In genomic region chr1:133762946-133763422, GRCm38 (mm10) we compare ENCODE assay signal across 8 mouse cellular contexts. TPM values are rescaled to one million over a fixed set of nuclear protein-coding genes. Genes with fewer than 3 reads are reported as not detected.
A peak's percentile ranks its signal among the peaks of the same experiment; 100 is the strongest.
DNase-seq lines count a peak whose midpoint lies in the region; ATAC-seq lines count a peak whose summit lies in the region.

No protein-coding gene starts in this region.

- peaks cover 71% of the 10 kb centered on the region for H3K36me3 ChIP-seq in liver, embryonic 13.5 days

- 0 out of 2 replicates have a peak overlapping the region, but pooled peaks have one; percentile 7 for H3K27ac ChIP-seq in liver, embryonic 13.5 days

- DNase-seq in liver, embryonic 13.5 days: no peak
- DNase-seq in liver: no peak
- DNase-seq in frontal cortex, postnatal 36 days (ENCODE audit: low spot score in 2 of 2): peak; percentile 20 to 49
- DNase-seq in left cerebral cortex, postnatal 25 days (ENCODE audit: low spot score in 2 of 2): peak; percentile 32 to 68
- peak; percentile 32 for DNase-seq in right cerebral cortex, postnatal 4 days
- DNase-seq in cerebellum, postnatal 36 days: no peak
- DNase-seq in thymus, postnatal 14 days: no peak
- DNase-seq in spleen, postnatal 36 days (ENCODE audit: low spot score in 2 of 2): no peak

- intact Hi-C loops in left cerebral cortex, postnatal 25 days (cut with DNase I): no loop called here

- no peak for ATAC-seq in liver, embryonic 13.5 days (ENCODE audit: low read depth)

- H3K4me3 ChIP-seq in liver, embryonic 13.5 days (replicated peaks): no peak overlapping the region

- H3K9me3 ChIP-seq in liver, embryonic 13.5 days (replicated peaks): no peaks in the 10 kb centered on the region

- H3K4me2 ChIP-seq in liver, embryonic 13.5 days: no peak overlapping the region

- H3K9ac ChIP-seq in liver, embryonic 13.5 days: no peak overlapping the region

- H3K4me1 ChIP-seq in liver, embryonic 13.5 days (replicated peaks): peaks cover 79% of the 10 kb centered on the region

- H3K27me3 ChIP-seq in liver, embryonic 13.5 days: no peaks in the 10 kb centered on the region

- 73% methylated on average over 5 of the region's 5 CpGs for WGBS in liver, embryonic 13.5 days (ENCODE audit: insufficient replicate concordance)

RNA-seq across cellular contexts. Expression of gene Atp2b4, which starts 37.9 kb away (rescaled TPM):
- 27.5 and 28.8 TPM in 2 replicates for polyA plus RNA-seq in liver, embryonic 13.5 days (2015; fragmentation: Nextera tagmentation; extraction: Ambion mirVana)
- 100 to 1,000 TPM; 201 to 257 TPM for total RNA-seq in left cerebral cortex, postnatal 25 days (2021)

Comparison
In these comparisons a context has a peak if more than half of its experiments do, and no peak if none do; other contexts are left out.
1. DNase-seq: peak in frontal cortex, postnatal 36 days (2 of 2), left cerebral cortex, postnatal 25 days (2 of 2) and right cerebral cortex, postnatal 4 days (single experiment); none in liver, embryonic 13.5 days (single experiment), liver (single experiment), cerebellum, postnatal 36 days (0 of 2), thymus, postnatal 14 days (single experiment) and spleen, postnatal 36 days (0 of 2).